Comparison of ENCODE assay signal across 9 mouse cellular contexts in genomic region chr5:105930282-105930681, GRCm38 (mm10). TPM values are rescaled to one million over a fixed set of nuclear protein-coding genes. Genes with fewer than 3 reads are reported as not detected.
DNase-seq lines count a peak whose midpoint lies in the region; ATAC-seq and TF ChIP-seq lines count a peak whose summit lies in the region.
"Had no signal": no experiment of that assay in that cellular context is flagged by ENCODE, and none has a peak within 500 bp of the region (broad histone marks: within the 10 kb centered on the region; RNA-seq: fewer than 3 reads in every experiment).

No protein-coding gene starts in this region.

- DNase-seq in gastrocnemius, adult 2 months: no peak
- no peak for DNase-seq in gastrocnemius, adult 8-10 months (ENCODE audit: low spot score in 2 of 2)
- DNase-seq in thymus, adult 2 months: peak; percentile 26
- DNase-seq in thymus, adult 18-20 months: no peak
- peak; percentile 25 for DNase-seq in lung, postnatal 0 days (ENCODE audit: low spot score)
- peak; percentile 20 for DNase-seq in thymus, postnatal 4 days
- DNase-seq in T-cell, adult 2 months (ENCODE audit: low spot score): no peak
- DNase-seq in forebrain, embryonic 11.5 days (ENCODE audit: low spot score): no peak
- DNase-seq: liver, embryonic 13.5 days had no signal

- no peak for TF ChIP-seq POLR2A in thymus, adult 2 months (IDR thresholded peaks at IDR 0.05; ENCODE audit: control insufficient read depth, extremely low read depth, insufficient read depth, low read length, poor library complexity)

- H3K4me3 ChIP-seq in gastrocnemius, adult 2 months: no peak overlapping the region
- no peak overlapping the region for H3K4me3 ChIP-seq in thymus, adult 2 months (ENCODE audit: control insufficient read depth, insufficient read depth, low read length)
- no peak overlapping the region for H3K4me3 ChIP-seq in lung, postnatal 0 days (ENCODE audit: low read depth, low read length)
- no peak overlapping the region for H3K4me3 ChIP-seq in forebrain, embryonic 11.5 days (ENCODE audit: low read depth, low read length)
- H3K4me3 ChIP-seq: liver, embryonic 13.5 days had no signal

- H3K36me3 ChIP-seq in thymus, adult 2 months (ENCODE audit: control insufficient read depth, insufficient read depth, low read length): no peaks in the 10 kb centered on the region
- H3K36me3 ChIP-seq in lung, postnatal 0 days (ENCODE audit: insufficient read depth, low read length): no peaks in the 10 kb centered on the region
- H3K36me3 ChIP-seq in forebrain, embryonic 11.5 days (ENCODE audit: control insufficient read depth, insufficient read depth, low read length): no peaks in the 10 kb centered on the region
- H3K36me3 ChIP-seq: liver, embryonic 13.5 days had no signal

- no peak overlapping the region for H3K27ac ChIP-seq in gastrocnemius, adult 2 months
- no peak overlapping the region for H3K27ac ChIP-seq in thymus, adult 2 months (ENCODE audit: control insufficient read depth, insufficient read depth, low read length)
- no peak overlapping the region for H3K27ac ChIP-seq in lung, postnatal 0 days (ENCODE audit: low read length)
- no peak overlapping the region for H3K27ac ChIP-seq in forebrain, embryonic 11.5 days (ENCODE audit: low read depth, low read length)
- H3K27ac ChIP-seq: liver, embryonic 13.5 days had no signal

- no peak overlapping the region for H3K9ac ChIP-seq in lung, postnatal 0 days (replicated peaks; ENCODE audit: low read depth)
- H3K9ac ChIP-seq in forebrain, embryonic 11.5 days (ENCODE audit: low read length): no peak overlapping the region
- H3K9ac ChIP-seq: liver, embryonic 13.5 days had no signal

- H3K4me1 ChIP-seq in thymus, adult 2 months (replicated peaks; ENCODE audit: control insufficient read depth, insufficient read depth, low read length): no peaks in the 10 kb centered on the region
- H3K4me1 ChIP-seq in lung, postnatal 0 days (ENCODE audit: insufficient read depth, low read depth, low read length): no peaks in the 10 kb centered on the region
- H3K4me1 ChIP-seq in forebrain, embryonic 11.5 days (replicated peaks; ENCODE audit: control insufficient read depth, insufficient read depth, low read length): no peaks in the 10 kb centered on the region
- H3K4me1 ChIP-seq: liver, embryonic 13.5 days had no signal

- TF ChIP-seq EP300 in lung, postnatal 0 days (IDR thresholded peaks at IDR 0.05): no peak

- peak; percentile 70 for TF ChIP-seq CTCF in gastrocnemius, adult 2 months (IDR thresholded peaks at IDR 0.05)
- no peak for TF ChIP-seq CTCF in thymus, adult 2 months (IDR thresholded peaks at IDR 0.05; ENCODE audit: borderline replicate concordance, control insufficient read depth, extremely low read depth, insufficient read depth, low read length, poor library complexity)
- peak; percentile 80 for TF ChIP-seq CTCF in lung, postnatal 0 days (IDR thresholded peaks at IDR 0.05)

- no peaks in the 10 kb centered on the region for H3K9me3 ChIP-seq in lung, postnatal 0 days (ENCODE audit: low read length)
- peaks cover 4% of the 10 kb centered on the region; the same call in 1 of the 2 replicates for H3K9me3 ChIP-seq in forebrain, embryonic 11.5 days (ENCODE audit: control insufficient read depth, low read length)
- H3K9me3 ChIP-seq: liver, embryonic 13.5 days had no signal

- ATAC-seq in lung, postnatal 0 days: no peak
- ATAC-seq in forebrain, embryonic 11.5 days (replicated peaks; ENCODE audit: low FRiP score): no peak; the same call in 1 of the 2 replicates

- no peak overlapping the region for H3K4me2 ChIP-seq in lung, postnatal 0 days (replicated peaks; ENCODE audit: low read depth, low read length)
- H3K4me2 ChIP-seq in forebrain, embryonic 11.5 days (ENCODE audit: low read depth, low read length, severe bottlenecking): no peak overlapping the region
- H3K4me2 ChIP-seq: liver, embryonic 13.5 days had no signal

- intact Hi-C loops in gastrocnemius, adult 2 months (cut with DNase I): no loop called here

- H3K27me3 ChIP-seq in thymus, adult 2 months (ENCODE audit: control insufficient read depth, insufficient read depth, low read length): no peaks in the 10 kb centered on the region
- H3K27me3 ChIP-seq in lung, postnatal 0 days (replicated peaks; ENCODE audit: insufficient read depth, low read length): no peaks in the 10 kb centered on the region
- H3K27me3 ChIP-seq in forebrain, embryonic 11.5 days (ENCODE audit: control insufficient read depth, insufficient read depth, low read length): no peaks in the 10 kb centered on the region
- H3K27me3 ChIP-seq: liver, embryonic 13.5 days had no signal

- 22% methylated on average over 3 of the region's 3 CpGs for WGBS in thymus, adult 2 months
- 20% methylated on average over 3 of the region's 3 CpGs for WGBS in lung, postnatal 0 days
- 36% methylated on average over 3 of the region's 3 CpGs for WGBS in forebrain, embryonic 11.5 days

RNA-seq across cellular contexts. Expression of gene Zfp326, which starts 53.9 kb away (rescaled TPM):
- 10 to 100 TPM in 1 of 2 experiments, 1 to 10 TPM in 1; 9.8 to 10.6 TPM for total RNA-seq in gastrocnemius, adult 2 months (2021)
- total RNA-seq in gastrocnemius, adult 8-10 months (2022): 10 to 100 TPM in 1 of 4 experiments, 1 to 10 TPM in 3; 6.6 to 10.2 (median 8.8) TPM
- 11.3 and 12.4 TPM in 2 replicates for polyA plus RNA-seq in thymus, adult 2 months (2012; rRNA removed)
- polyA plus RNA-seq in lung, postnatal 0 days (2015; fragmentation: Nextera tagmentation; extraction: Ambion mirVana): 28.5 and 31.1 TPM in 2 replicates
- 49.1 and 52.6 TPM in 2 replicates for polyA plus RNA-seq in forebrain, embryonic 11.5 days (2014; fragmentation: Nextera tagmentation; extraction: Ambion mirVana)

Comparison
In these comparisons a context has a peak if more than half of its experiments do, and no peak if none do; other contexts are left out.
1. DNase-seq: peak in thymus, adult 2 months (single experiment), lung, postnatal 0 days (single experiment) and thymus, postnatal 4 days (single experiment); none in gastrocnemius, adult 2 months (single experiment), gastrocnemius, adult 8-10 months (0 of 2), thymus, adult 18-20 months (0 of 2), T-cell, adult 2 months (single experiment) and forebrain, embryonic 11.5 days (single experiment).